Mouse (Mus musculus): ENCODE measurements around the gene Plekhg5. TPM values are rescaled to one million over a fixed set of nuclear protein-coding genes. Genes with fewer than 3 reads are reported as not detected.

The Plekhg5 gene
- total RNA-seq, 2 experiments from 2014 or later: 11.2 to 17.1 TPM

- intact Hi-C loops (cut with DNase I; ENCODE audit: low total_unique reads): no loop called here
- DNase-seq: no peak
Observed at GRCm38 (mm10) chr4:152117538-152117937, 45.2 kb downstream of the Plekhg5 start.

- intact Hi-C loops (cut with DNase I; ENCODE audit: low total_unique reads): no loop called here
- peak; percentile 53 for DNase-seq
Observed at GRCm38 (mm10) chr4:152119396-152120292, 47.3 kb downstream of the Plekhg5 start.

- no peak for DNase-seq
- intact Hi-C loops (cut with DNase I; ENCODE audit: low total_unique reads): no loop called here
Observed at GRCm38 (mm10) chr4:152120311-152121182, 48.2 kb downstream of the Plekhg5 start.

- intact Hi-C loops (cut with DNase I; ENCODE audit: low total_unique reads): no loop called here
- no peak for DNase-seq
Observed at GRCm38 (mm10) chr4:152121183-152121505, 48.8 kb downstream of the Plekhg5 start.

GRCm38 (mm10) chr4:152124361-152124961 is 52.2 kb downstream of the Plekhg5 start:
- DNase-seq: no peak
- intact Hi-C loops (cut with DNase I; ENCODE audit: low total_unique reads): no loop called here

GRCm38 (mm10) chr4:152125161-152126025 is 53.1 kb downstream of the Plekhg5 start:
- DNase-seq: peak; percentile 72
- intact Hi-C loops (cut with DNase I; ENCODE audit: low total_unique reads): no loop called here

- DNase-seq: no peak
- intact Hi-C loops (cut with DNase I; ENCODE audit: low total_unique reads): no loop called here
Observed at GRCm38 (mm10) chr4:152126026-152126920, 54.0 kb downstream of the Plekhg5 start.

- intact Hi-C loops (cut with DNase I; ENCODE audit: low total_unique reads): no loop called here
- no peak for DNase-seq
Observed at GRCm38 (mm10) chr4:152127884-152128283, 55.6 kb downstream of the Plekhg5 start.

- intact Hi-C loops (cut with DNase I; ENCODE audit: low total_unique reads): no loop called here
- no peak for DNase-seq
Observed at GRCm38 (mm10) chr4:152128784-152129183, 56.5 kb downstream of the Plekhg5 start.

GRCm38 (mm10) chr4:152129395-152129930 is 57.2 kb downstream of the Plekhg5 start:
- intact Hi-C loops (cut with DNase I; ENCODE audit: low total_unique reads): no loop called here
- DNase-seq: no peak

GRCm38 (mm10) chr4:152130771-152131653 is 58.7 kb downstream of the Plekhg5 start:
- peak; percentile 74 for DNase-seq

GRCm38 (mm10) chr4:152131809-152132771 is 59.8 kb downstream of the Plekhg5 start:
- no peak for DNase-seq
- intact Hi-C loops (cut with DNase I; ENCODE audit: low total_unique reads): no loop called here

More at GRCm38 (mm10) chr4:152130771-152131653, 58.7 kb downstream of the Plekhg5 start:
- intact Hi-C loops (cut with DNase I; ENCODE audit: low total_unique reads): no loop called here

GRCm38 (mm10) chr4:152132772-152133169 is 60.5 kb downstream of the Plekhg5 start:
- no peak for DNase-seq
- intact Hi-C loops (cut with DNase I; ENCODE audit: low total_unique reads): no loop called here

GRCm38 (mm10) chr4:152133213-152133612 is 60.9 kb downstream of the Plekhg5 start:
- intact Hi-C loops (cut with DNase I; ENCODE audit: low total_unique reads): no loop called here
- no peak for DNase-seq

GRCm38 (mm10) chr4:152134507-152134906 is 62.2 kb downstream of the Plekhg5 start:
- intact Hi-C loops (cut with DNase I; ENCODE audit: low total_unique reads): no loop called here
- DNase-seq: peak; percentile 49

GRCm38 (mm10) chr4:152135363-152135762 is 63.1 kb downstream of the Plekhg5 start:
- intact Hi-C loops (cut with DNase I; ENCODE audit: low total_unique reads): no loop called here

More at GRCm38 (mm10) chr4:152135363-152135762, 63.1 kb downstream of the Plekhg5 start:
- DNase-seq: no peak

Measured in gastrocnemius, postnatal 14 days (tissue).